In genomic region chr3:105450641-105451470, GRCm38 (mm10) we compare ENCODE assay signal across 9 mouse cellular contexts. TPM values are rescaled to one million over a fixed set of nuclear protein-coding genes. Genes with fewer than 3 reads are reported as not detected.
DNase-seq lines count a peak whose midpoint lies in the region; ATAC-seq and TF ChIP-seq lines count a peak whose summit lies in the region.
"Had no signal": no experiment of that assay in that cellular context is flagged by ENCODE, and none has a peak within 500 bp of the region (broad histone marks: within the 10 kb centered on the region; RNA-seq: fewer than 3 reads in every experiment).

No protein-coding gene starts in this region.

- under 1% methylated on average over 22 of the region's 22 CpGs for WGBS in forebrain, embryonic 14.5 days
- WGBS in hindbrain, embryonic 13.5 days = under 1% methylated on average over 22 of the region's 22 CpGs
- WGBS in midbrain, embryonic 10.5 days = under 1% methylated on average over 22 of the region's 22 CpGs
- WGBS in stomach, postnatal 0 days = 4% methylated on average over 22 of the region's 22 CpGs

- peak; percentile 50 for ATAC-seq in cerebellum, adult (ENCODE audit: insufficient number of reproducible peaks, low FRiP score, low TSS enrichment)
- ATAC-seq in forebrain, embryonic 14.5 days = peak; percentile 50
- ATAC-seq in hindbrain, embryonic 13.5 days (ENCODE audit: low FRiP score) = peak; percentile 15; the same call in 1 of the 2 replicates
- no peak for ATAC-seq in stomach, postnatal 0 days (ENCODE audit: low FRiP score, low TSS enrichment)

- H3K9ac ChIP-seq in forebrain, embryonic 14.5 days (ENCODE audit: low read length) = peak overlapping the region; percentile 92
- peak overlapping the region; percentile 87 for H3K9ac ChIP-seq in hindbrain, embryonic 13.5 days
- peak overlapping the region; percentile 43; the same call in 1 of the 2 replicates for H3K9ac ChIP-seq in stomach, postnatal 0 days (ENCODE audit: low read length)

- DNase-seq in Muller cell, postnatal 12 days (ENCODE audit: inconsistent ontology term) = peak; percentile 73
- peak; percentile 83 for DNase-seq in forebrain, embryonic 14.5 days (ENCODE audit: low spot score)
- peak; percentile 44 to 48 for DNase-seq in layer of hippocampus, postnatal 36 days
- DNase-seq in midbrain, embryonic 10.5 days (ENCODE audit: low spot score) = peak; percentile 59
- DNase-seq in stomach, postnatal 0 days (ENCODE audit: low spot score) = peak; percentile 33
- no peak for DNase-seq in thymus, postnatal 4 days

- H3K36me3 ChIP-seq in forebrain, embryonic 14.5 days (ENCODE audit: control insufficient read depth, insufficient read depth, low read length) = no peaks in the 10 kb centered on the region
- no peaks in the 10 kb centered on the region for H3K36me3 ChIP-seq in hindbrain, embryonic 13.5 days
- no peaks in the 10 kb centered on the region for H3K36me3 ChIP-seq in midbrain, embryonic 10.5 days
- no peaks in the 10 kb centered on the region for H3K36me3 ChIP-seq in stomach, postnatal 0 days (ENCODE audit: control insufficient read depth, insufficient read depth, low read length)

- H3K4me3 ChIP-seq in forebrain, embryonic 14.5 days (ENCODE audit: low read depth, low read length) = peak overlapping the region; percentile 74
- peak overlapping the region; percentile 79 for H3K4me3 ChIP-seq in hindbrain, embryonic 13.5 days
- H3K4me3 ChIP-seq in midbrain, embryonic 10.5 days = peak overlapping the region; percentile 79
- peak overlapping the region; percentile 62 for H3K4me3 ChIP-seq in stomach, postnatal 0 days (ENCODE audit: low read depth, low read length)
- H3K4me3 ChIP-seq: myocyte had no signal

- H3K9me3 ChIP-seq in forebrain, embryonic 14.5 days (replicated peaks; ENCODE audit: control insufficient read depth, low read length) = no peaks in the 10 kb centered on the region
- H3K9me3 ChIP-seq in hindbrain, embryonic 13.5 days = no peaks in the 10 kb centered on the region
- H3K9me3 ChIP-seq in midbrain, embryonic 10.5 days (replicated peaks) = no peaks in the 10 kb centered on the region
- no peaks in the 10 kb centered on the region for H3K9me3 ChIP-seq in stomach, postnatal 0 days (ENCODE audit: control insufficient read depth, low read length)

- peaks cover 8% of the 10 kb centered on the region; the same call in 1 of the 2 replicates for H3K27me3 ChIP-seq in forebrain, embryonic 14.5 days (replicated peaks; ENCODE audit: control insufficient read depth, insufficient read depth, low read length)
- peaks cover 29% of the 10 kb centered on the region for H3K27me3 ChIP-seq in hindbrain, embryonic 13.5 days
- peaks cover 79% of the 10 kb centered on the region for H3K27me3 ChIP-seq in midbrain, embryonic 10.5 days (ENCODE audit: low read depth, poor library complexity, severe bottlenecking)
- H3K27me3 ChIP-seq in stomach, postnatal 0 days (ENCODE audit: control insufficient read depth, insufficient read depth, low read length) = no peaks in the 10 kb centered on the region

- peak; percentile 61 for TF ChIP-seq CTCF in stomach, postnatal 0 days (IDR thresholded peaks at IDR 0.05; ENCODE audit: low read depth)

- no peak overlapping the region for H3K27ac ChIP-seq in forebrain, embryonic 14.5 days (ENCODE audit: low read depth, low read length)
- H3K27ac ChIP-seq in hindbrain, embryonic 13.5 days = no peak overlapping the region; the same call in 1 of the 2 replicates
- no peak overlapping the region for H3K27ac ChIP-seq in midbrain, embryonic 10.5 days (replicated peaks)
- peak overlapping the region; percentile 82 for H3K27ac ChIP-seq in stomach, postnatal 0 days (replicated peaks)

- peak overlapping the region; percentile 99 for H3K4me2 ChIP-seq in forebrain, embryonic 14.5 days (ENCODE audit: low read length)
- H3K4me2 ChIP-seq in hindbrain, embryonic 13.5 days = peak overlapping the region; percentile 96
- peak overlapping the region; percentile 97 for H3K4me2 ChIP-seq in stomach, postnatal 0 days (replicated peaks; ENCODE audit: low read depth)

- no peak for TF ChIP-seq EP300 in stomach, postnatal 0 days (optimal IDR thresholded peaks at IDR 0.05)

- H3K4me1 ChIP-seq in forebrain, embryonic 14.5 days (ENCODE audit: control insufficient read depth, insufficient read depth, low read length) = peaks cover 12% of the 10 kb centered on the region
- H3K4me1 ChIP-seq in hindbrain, embryonic 13.5 days (replicated peaks) = peaks cover 47% of the 10 kb centered on the region
- peaks cover 38% of the 10 kb centered on the region for H3K4me1 ChIP-seq in midbrain, embryonic 10.5 days
- peaks cover 2% of the 10 kb centered on the region; the same call in 1 of the 2 replicates for H3K4me1 ChIP-seq in stomach, postnatal 0 days (replicated peaks; ENCODE audit: control insufficient read depth, insufficient read depth)

RNA-seq across cellular contexts. Expression of gene Kcnd3, which starts 1.3 kb away (rescaled TPM):
- 6.3 and 7.7 TPM in 2 replicates for polyA plus RNA-seq in forebrain, embryonic 14.5 days (2014; fragmentation: Nextera tagmentation; extraction: Ambion mirVana)
- polyA plus RNA-seq in hindbrain, embryonic 13.5 days (2015; fragmentation: Nextera tagmentation; extraction: Ambion mirVana) = 7.1 and 7.9 TPM in 2 replicates
- 10 to 100 TPM; 55.8 to 56.4 TPM for total RNA-seq in layer of hippocampus, postnatal 36 days (2021)
- polyA plus RNA-seq in midbrain, embryonic 10.5 days (2016; fragmentation: Nextera tagmentation; extraction: Ambion mirVana) = 1.2 and 1.7 TPM in 2 replicates
- 2.4 and 2.7 TPM in 2 replicates for polyA plus RNA-seq in stomach, postnatal 0 days (2015; fragmentation: Nextera tagmentation; extraction: Ambion mirVana)
- polyA plus RNA-seq: myocyte had no signal
